Mouse (Mus musculus) adrenal gland, postnatal 14 days (tissue): ENCODE measurements at regions not wholly inside any gene's neighbourhood (a gene's known extent, or its start where the extent isn't known, plus 50 kb on each side); places are given as distances from the start of the nearest gene placed in this dataset.

Experiments
- DNase-seq: peaks from one replicate; pipeline ENCODE4 v3.0.0; 2021; ENCODE audit warnings: mixed read lengths

GRCm38 (mm10) chr2:147503962-147504361 is 142.2 kb downstream of the Pax1 start:
- DNase-seq: no peak

- DNase-seq: no peak
Observed at GRCm38 (mm10) chr2:147498731-147499130, 137.0 kb downstream of the Pax1 start.

GRCm38 (mm10) chr2:147455932-147456331 is 94.2 kb downstream of the Pax1 start:
- no peak for DNase-seq

GRCm38 (mm10) chr2:147454362-147455257 is 92.9 kb downstream of the Pax1 start:
- DNase-seq: no peak
